Mouse (Mus musculus) liver, embryonic 14.5 days (tissue): Measurements from ENCODE around the gene Psmb2. TPM values are rescaled to one million over a fixed set of nuclear protein-coding genes. Genes with fewer than 3 reads are reported as not detected.
A peak's percentile ranks its signal among the peaks of the same experiment; 100 is the strongest.

Experiments used
- ATAC-seq: fragments of 200-750 bp; cut with Nextera tagmentation; 2 replicates; pipeline ENCODE4 v1.8.0; 2017; ENCODE audit warnings: moderate number of reproducible peaks, mild to moderate bottlenecking, moderate library complexity; ENCODE audit not compliant: insufficient read depth
- DNase-seq, 3 experiments: peaks; one replicate each; pipeline ENCODE4 v3.0.0-alpha.2; 2012 to 2013; ENCODE audit warnings: low read depth in 3 of 3, low spot score in 3 of 3
- H3K27ac ChIP-seq: fragments of 300-500 bp; sonication (generic); 2 replicates; pipeline ENCODE4 v1.5.1; 2014; ENCODE audit warnings: moderate library complexity, mild to moderate bottlenecking, control low read depth, inconsistent platforms
- H3K27me3 ChIP-seq: fragments of 300-500 bp; sonication (generic); 2 replicates; pipeline ENCODE4 v1.6.1; 2014; ENCODE audit warnings: mild to moderate bottlenecking, low read length, moderate library complexity; ENCODE audit not compliant: control insufficient read depth, insufficient read depth
- H3K36me3 ChIP-seq: fragments of 300-500 bp; sonication (generic); replicated peaks from 2 replicates; pipeline ENCODE4 v1.6.1; 2014; ENCODE audit warnings: low read depth; ENCODE audit not compliant: control insufficient read depth, insufficient read depth
- H3K4me1 ChIP-seq, 2 experiments: fragments of 200-500 bp in 1 of 2; fragments of 300-500 bp in 1 of 2; sonication (generic) in 1 of 2; replicated peaks; 2 replicates each; pipeline ENCODE4 v1.6.1; 2012 to 2014; ENCODE audit warnings: antibody characterized with exemption in 1 of 2, inconsistent platforms in 1 of 2, low read length in 1 of 2; ENCODE audit not compliant: control insufficient read depth in 2 of 2, insufficient read depth in 2 of 2
- H3K4me2 ChIP-seq: fragments of 300-500 bp; sonication (generic); 2 replicates; pipeline ENCODE4 v1.6.1; 2014; ENCODE audit warnings: low read depth, mild to moderate bottlenecking, control low read depth, moderate library complexity
- H3K4me3 ChIP-seq, 2 experiments: fragments of 200-500 bp in 1 of 2; fragments of 300-500 bp in 1 of 2; sonication (generic) in 1 of 2; 2 replicates each; pipeline ENCODE4 v1.5.1; 2012 to 2014; ENCODE audit warnings: low read depth in 2 of 2, low read length in 2 of 2, mild to moderate bottlenecking in 2 of 2, control low read depth in 1 of 2, inconsistent platforms in 1 of 2, moderate library complexity in 1 of 2; ENCODE audit not compliant: insufficient read depth in 1 of 2
- H3K9ac ChIP-seq: fragments of 300-500 bp; sonication (generic); replicated peaks from 2 replicates; pipeline ENCODE4 v1.6.1; 2014; ENCODE audit warnings: mild to moderate bottlenecking, control low read depth, moderate library complexity
- H3K9me3 ChIP-seq: fragments of 300-500 bp; sonication (generic); 2 replicates; pipeline ENCODE4 v1.6.1; 2016; ENCODE audit warnings: low read length, mixed read lengths; ENCODE audit not compliant: control insufficient read depth
- CTCF ChIP-seq: IDR thresholded peaks from 2 replicates; pipeline ENCODE4 v1.5.1; 2016; ENCODE audit warnings: antibody characterized with exemption, low read depth, control low read depth
- EP300 ChIP-seq: IDR thresholded peaks from 2 replicates; pipeline ENCODE4 v1.6.1; 2016; ENCODE audit warnings: antibody characterized with exemption, low read depth
- WGBS: fragments of 180-500 bp; shearing (Covaris S2); extraction: QIAGEN DNeasy Blood & Tissue Kit; methylation state at CpG from one replicate; pipeline ENCODE4 v1.1.7; 2014; ENCODE audit not compliant: insufficient replicate concordance; 5-methylcytosine and 5-hydroxymethylcytosine counted together
- polyA plus RNA-seq, 2 experiments: library from polyadenylated mRNA; depleted of rRNA in 1 of 2; stranded (reverse) in 1 of 2; unstranded in 1 of 2; fragments of >200 nt; fragmentation: Nextera tagmentation in 1 of 2; extraction: Ambion mirVana in 1 of 2; gene quantifications; 2 replicates each; pipeline versions ENCODE4 v1.2.1 to v1.2.3; 2012 to 2014

Psmb2 gene
- polyA plus RNA-seq, 2 experiments: 129 to 298 TPM

- ATAC-seq: peak; percentile 0; the same call in 1 of the 2 replicates
- Histone ChIP-seq H3K9me3 (no peaks in the 10 kb centered on the region), H3K36me3 (no peaks in the 10 kb centered on the region; the same call in 1 of the 2 replicates), H3K27me3 (no peaks in the 10 kb centered on the region), H3K4me1 (peaks cover 0 to 7% of the 10 kb centered on the region in 2 experiments), H3K4me2 (peak overlapping the region; percentile 92), H3K9ac (peak overlapping the region; percentile 67), H3K4me3 (peak overlapping the region; percentile 79), H3K27ac (no peak overlapping the region)
- WGBS: under 1% methylated on average over 23 of the region's 23 CpGs
- peak in 1 of 3 experiments; percentile 20 for DNase-seq
- TF ChIP-seq CTCF: no peak
- TF ChIP-seq EP300: no peak
Measured at GRCm38 (mm10) chr4:126752608-126753141, 75.2 kb downstream of the Psmb2 start.

DNA sequence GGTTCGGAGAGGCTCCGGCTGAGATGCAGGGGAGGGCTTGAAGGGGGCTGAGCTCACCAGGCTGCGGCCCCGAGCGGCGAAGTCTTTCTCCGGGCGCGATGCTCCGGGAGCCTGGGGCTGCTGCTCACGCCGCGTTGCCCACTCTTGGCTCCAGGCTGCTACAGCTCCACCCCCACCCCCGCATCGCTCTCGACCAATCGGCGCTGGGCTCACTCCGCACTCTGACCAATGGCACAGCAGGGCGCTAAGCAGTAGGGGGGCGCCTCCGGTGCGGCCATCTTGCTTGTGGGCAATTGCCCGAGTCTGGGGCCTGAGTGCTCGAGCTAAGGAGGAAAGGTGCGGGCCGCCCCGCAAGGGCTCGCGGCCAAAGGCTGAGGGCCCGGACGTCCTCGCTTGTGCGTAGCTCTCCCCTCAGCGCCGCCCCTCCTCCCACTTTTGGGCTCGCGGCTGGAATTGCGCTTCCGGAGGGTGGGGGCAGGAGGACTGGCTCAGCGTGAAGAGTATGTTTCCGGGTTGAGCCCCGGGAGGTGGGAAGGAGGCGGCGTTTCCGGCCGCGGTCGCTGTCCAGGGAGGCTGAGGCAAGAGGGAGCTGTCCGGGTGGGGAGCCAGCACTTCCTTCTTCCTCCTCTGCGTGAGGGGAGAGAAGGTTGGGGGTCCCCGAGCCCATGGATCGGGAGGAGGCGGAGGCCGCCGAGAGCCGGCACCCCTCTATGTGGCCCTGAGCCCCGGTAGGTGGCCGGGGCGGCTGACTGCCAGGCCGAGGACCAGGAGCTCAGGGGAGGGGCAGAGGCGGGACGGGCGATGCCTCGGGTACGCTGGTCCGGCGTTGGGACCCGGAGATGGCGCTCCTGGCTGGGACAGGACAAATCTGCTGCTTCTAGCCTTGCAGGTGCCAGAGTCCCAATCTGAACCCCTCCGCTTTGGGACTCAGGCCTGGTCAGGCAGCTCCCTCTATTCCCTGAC lies 76.1 kb downstream of the Psmb2 start, which contains the start of the genes Ncdn and AU040320:
Ncdn (minus strand) TSS at position 171 of the 963 bp plus-strand sequence.
AU040320 (plus strand) TSS at position 277 of the 963 bp plus-strand sequence.
- peak within 1 kb of the TSS; percentile 92 for H3K4me2 ChIP-seq
- H3K36me3 ChIP-seq: no peaks in the 10 kb centered on the region; the same call in none of the 2 replicates
- no peak within 1 kb of the TSS for H3K27ac ChIP-seq
- H3K9me3 ChIP-seq: no peaks in the 10 kb centered on the region
- under 1% methylated on average over 69 of the region's 71 CpGs for WGBS
- ATAC-seq: peak; percentile 99
- peak within 1 kb of the TSS; percentile 74 for H3K9ac ChIP-seq
- peak; percentile 89 to 92 (median 89) for DNase-seq
- H3K27me3 ChIP-seq: no peaks in the 10 kb centered on the region
- TF ChIP-seq EP300 (0 out of 2 replicates have a peak, but pooled peaks have one; percentile 48), CTCF (no peak)
- peaks cover 0 to 7% of the 10 kb centered on the region in 2 experiments for H3K4me1 ChIP-seq
- peak within 1 kb of the TSS; percentile 79 for H3K4me3 ChIP-seq

GRCm38 (mm10) chr4:126754231-126754611 lies 76.8 kb downstream of the Psmb2 start:
- ATAC-seq (no peak), DNase-seq (no peak)
- Histone ChIP-seq H3K27ac (no peak overlapping the region), H3K4me2 (peak overlapping the region; percentile 92), H3K27me3 (no peaks in the 10 kb centered on the region), H3K9me3 (no peaks in the 10 kb centered on the region), H3K36me3 (no peaks in the 10 kb centered on the region; the same call in none of the 2 replicates), H3K4me3 (peak overlapping the region; percentile 79), H3K4me1 (peaks cover 0 to 7% of the 10 kb centered on the region in 2 experiments), H3K9ac (peak overlapping the region; percentile 74)
- 1% methylated on average over 12 of the region's 12 CpGs for WGBS
- TF ChIP-seq EP300: no peak
- no peak for TF ChIP-seq CTCF

DNA sequence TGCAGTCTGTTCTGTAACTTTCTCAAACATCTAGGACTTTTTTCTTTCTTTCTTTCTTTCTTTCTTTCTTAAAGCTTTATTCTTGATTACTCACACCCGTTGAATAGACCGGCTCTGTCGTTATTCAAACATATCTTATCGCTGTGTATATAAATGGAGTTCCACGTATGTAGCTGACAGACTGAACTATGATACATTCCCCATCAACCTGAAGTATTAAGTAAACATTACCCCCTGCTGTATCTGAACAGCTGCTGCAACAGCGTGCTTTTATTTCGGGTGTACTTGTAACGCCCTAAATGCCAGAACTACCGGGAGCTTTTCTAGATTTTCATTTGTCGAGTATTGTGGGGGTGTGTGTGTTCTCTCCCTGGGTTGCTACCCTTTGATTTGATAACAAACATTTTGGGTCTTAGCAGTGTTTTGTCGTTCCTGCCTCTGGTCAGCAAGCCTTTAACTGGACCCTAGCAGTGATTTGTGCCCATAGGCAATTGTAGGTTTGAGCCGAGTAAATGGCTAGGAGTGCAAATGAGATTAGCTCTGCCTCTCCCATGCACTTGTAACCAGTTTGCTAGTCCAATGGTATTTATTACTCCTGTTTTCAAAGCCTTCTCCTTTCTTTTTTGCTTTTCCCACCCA lies 77.4 kb downstream of the Psmb2 start:
- Histone ChIP-seq H3K9me3 (no peaks in the 10 kb centered on the region), H3K4me1 (peaks cover 0 to 7% of the 10 kb centered on the region in 2 experiments), H3K27ac (no peak overlapping the region), H3K27me3 (no peaks in the 10 kb centered on the region), H3K9ac (no peak overlapping the region), H3K4me2 (peak overlapping the region; percentile 92), H3K4me3 (peak overlapping the region in 1 of 2 experiments; percentile 79; a peak in 2 of 4 replicates), H3K36me3 (no peaks in the 10 kb centered on the region; the same call in none of the 2 replicates)
- DNase-seq (no peak), ATAC-seq (no peak)
- TF ChIP-seq EP300: no peak
- TF ChIP-seq CTCF: no peak
- 59% methylated on average over 12 of the region's 12 CpGs for WGBS
